Mouse (Mus musculus) heart, embryonic 11.5 days (tissue): ENCODE results near the gene Hexb. TPM values are rescaled to one million over a fixed set of nuclear protein-coding genes. Genes with fewer than 3 reads are reported as not detected.

Source experiments
- ATAC-seq: fragments of 200-750 bp; cut with Nextera tagmentation; replicated peaks from 2 replicates; pipeline ENCODE4 v1.8.0; 2017; ENCODE audit warnings: moderate library complexity; ENCODE audit not compliant: insufficient number of reproducible peaks, low FRiP score, low TSS enrichment
- H3K27ac ChIP-seq: fragments of 300-500 bp; sonication (generic); 2 replicates; pipeline ENCODE4 v1.5.1; 2014; ENCODE audit warnings: mild to moderate bottlenecking, low read depth, low read length
- H3K27me3 ChIP-seq: fragments of 300-500 bp; sonication (generic); 2 replicates; pipeline ENCODE4 v1.6.1; 2014; ENCODE audit warnings: mild to moderate bottlenecking, low read length, mixed read lengths; ENCODE audit not compliant: control insufficient read depth, insufficient read depth
- H3K36me3 ChIP-seq: fragments of 300-500 bp; sonication (generic); 2 replicates; pipeline ENCODE4 v1.6.1; 2014; ENCODE audit warnings: mild to moderate bottlenecking, low read length, moderate library complexity, mixed read lengths; ENCODE audit not compliant: control insufficient read depth, insufficient read depth
- H3K4me1 ChIP-seq: fragments of 300-500 bp; sonication (generic); 2 replicates; pipeline ENCODE4 v1.6.1; 2014; ENCODE audit warnings: low read length; ENCODE audit not compliant: control insufficient read depth, insufficient read depth
- H3K4me2 ChIP-seq: fragments of 300-500 bp; sonication (generic); 2 replicates; pipeline ENCODE4 v1.6.1; 2014; ENCODE audit warnings: mild to moderate bottlenecking, moderate library complexity
- H3K4me3 ChIP-seq: fragments of 300-500 bp; sonication (generic); 2 replicates; pipeline ENCODE4 v1.5.1; 2014; ENCODE audit warnings: low read depth, low read length
- H3K9ac ChIP-seq: fragments of 300-500 bp; sonication (generic); 2 replicates; pipeline ENCODE4 v1.6.1; 2014; ENCODE audit warnings: mild to moderate bottlenecking, low read depth, low read length, moderate library complexity
- H3K9me3 ChIP-seq: fragments of 300-500 bp; sonication (generic); replicated peaks from 2 replicates; pipeline ENCODE4 v1.6.1; 2016; ENCODE audit warnings: low read length; ENCODE audit not compliant: control insufficient read depth
- WGBS: fragments of 180-500 bp; shearing (Covaris S2); extraction: QIAGEN DNeasy Blood & Tissue Kit; methylation state at CpG from one replicate; pipeline ENCODE4 v1.1.7; 2014; ENCODE audit not compliant: insufficient replicate concordance; 5-methylcytosine and 5-hydroxymethylcytosine counted together
- polyA plus RNA-seq: library from polyadenylated mRNA; unstranded; fragments of >200 nt; fragmentation: Nextera tagmentation; extraction: Ambion mirVana; gene quantifications from 2 replicates; pipeline ENCODE4 v1.2.1, GENCODE M21; 2014

Gene Hexb
- polyA plus RNA-seq, 1 experiment from 2014 or later: 32.3 TPM

DNA sequence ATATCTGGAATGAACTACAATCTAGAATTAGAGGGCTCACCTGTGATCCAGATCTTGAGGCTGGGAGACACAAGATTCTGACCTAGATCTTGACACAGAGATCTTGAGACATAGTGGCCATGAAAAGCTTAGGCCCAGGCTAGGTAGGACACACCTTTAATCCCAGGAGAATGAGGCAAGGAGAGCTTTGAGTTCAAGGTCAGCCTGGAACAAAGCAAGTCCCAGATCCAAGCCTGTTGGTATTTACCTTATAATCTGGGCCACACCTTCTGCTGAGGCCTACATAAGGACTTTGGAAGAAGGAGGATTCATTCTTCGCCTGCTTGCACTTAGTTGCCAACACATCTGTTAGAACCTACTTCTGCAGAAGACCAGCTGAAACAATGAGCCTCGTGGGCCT lies 966 bp upstream of the Hexb start:
- ATAC-seq: no peak
- Histone ChIP-seq H3K9ac (no peak overlapping the region), H3K27me3 (no peaks in the 10 kb centered on the region), H3K4me1 (no peaks in the 10 kb centered on the region), H3K36me3 (no peaks in the 10 kb centered on the region), H3K4me2 (no peak overlapping the region; the same call in 1 of the 2 replicates), H3K4me3 (no peak overlapping the region), H3K27ac (no peak overlapping the region), H3K9me3 (no peaks in the 10 kb centered on the region)
- 76% methylated on average over 2 of the region's 2 CpGs for WGBS

DNA sequence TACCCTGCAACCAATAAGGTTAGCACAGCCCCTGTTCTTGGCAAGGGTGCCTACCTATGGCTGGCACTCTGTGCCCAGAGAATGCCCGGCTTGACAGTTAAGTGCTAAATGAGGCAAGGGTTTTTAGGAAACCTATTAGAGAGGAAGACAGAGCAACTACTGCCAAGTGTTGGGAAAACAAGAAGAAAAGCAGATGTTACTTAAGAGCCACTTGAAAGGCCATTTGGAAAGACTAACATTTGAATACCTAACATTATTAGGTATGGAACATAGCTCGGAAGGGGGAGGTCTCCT lies 1.3 kb downstream of the Hexb start:
- H3K4me3 ChIP-seq: no peak overlapping the region
- H3K4me2 ChIP-seq: no peak overlapping the region

DNA sequence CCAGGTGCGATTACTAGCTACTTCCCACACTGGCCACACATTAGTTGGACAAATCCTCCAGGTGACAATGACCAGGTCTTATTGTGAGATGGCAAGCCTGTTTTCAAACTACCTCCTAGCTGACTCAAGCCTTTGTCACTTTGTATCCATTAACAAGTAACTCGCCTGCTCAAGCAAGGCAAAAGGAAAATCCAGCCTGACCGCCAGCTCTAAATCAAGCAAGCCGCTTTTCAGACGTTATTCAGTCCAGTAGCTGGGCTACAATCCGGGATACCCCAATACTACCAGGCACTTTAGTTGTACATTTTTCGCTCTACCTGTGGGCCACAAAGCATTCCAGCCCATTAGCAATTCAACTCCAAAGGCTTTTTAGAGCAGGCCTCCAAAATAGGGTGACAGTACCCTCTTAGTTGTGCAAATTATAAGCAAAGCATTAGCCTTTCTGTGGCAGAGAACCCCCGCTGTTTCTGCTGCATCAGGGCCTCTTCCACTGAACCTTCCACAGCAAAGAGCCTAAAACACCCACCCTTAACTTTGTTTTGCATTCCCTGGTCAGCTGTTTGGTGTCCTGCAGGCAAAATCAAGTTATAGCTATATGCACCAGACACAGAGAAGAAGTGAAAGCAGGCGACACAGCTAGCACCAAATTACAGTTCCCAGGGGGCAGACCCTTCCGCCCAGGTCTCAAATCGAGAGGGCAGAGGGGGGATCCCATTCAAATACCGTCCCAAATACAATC lies 1.8 kb downstream of the Hexb start:
- H3K9ac ChIP-seq: no peak overlapping the region
- H3K9me3 ChIP-seq: no peaks in the 10 kb centered on the region
- no peaks in the 10 kb centered on the region for H3K4me1 ChIP-seq
- no peaks in the 10 kb centered on the region for H3K27me3 ChIP-seq
- 68% methylated on average over 12 of the region's 12 CpGs for WGBS
- no peak overlapping the region for H3K4me2 ChIP-seq
- no peak overlapping the region for H3K27ac ChIP-seq
- H3K36me3 ChIP-seq: no peaks in the 10 kb centered on the region
- H3K4me3 ChIP-seq: no peak overlapping the region
- no peak for ATAC-seq

More for the DNA sequence above, 1.3 kb downstream of the Hexb start:
- Histone ChIP-seq H3K27me3 (no peaks in the 10 kb centered on the region), H3K36me3 (no peaks in the 10 kb centered on the region), H3K4me1 (no peaks in the 10 kb centered on the region), H3K9ac (no peak overlapping the region), H3K9me3 (no peaks in the 10 kb centered on the region), H3K27ac (no peak overlapping the region)
- no peak for ATAC-seq
- 96% methylated on average over 2 of the region's 2 CpGs for WGBS

DNA sequence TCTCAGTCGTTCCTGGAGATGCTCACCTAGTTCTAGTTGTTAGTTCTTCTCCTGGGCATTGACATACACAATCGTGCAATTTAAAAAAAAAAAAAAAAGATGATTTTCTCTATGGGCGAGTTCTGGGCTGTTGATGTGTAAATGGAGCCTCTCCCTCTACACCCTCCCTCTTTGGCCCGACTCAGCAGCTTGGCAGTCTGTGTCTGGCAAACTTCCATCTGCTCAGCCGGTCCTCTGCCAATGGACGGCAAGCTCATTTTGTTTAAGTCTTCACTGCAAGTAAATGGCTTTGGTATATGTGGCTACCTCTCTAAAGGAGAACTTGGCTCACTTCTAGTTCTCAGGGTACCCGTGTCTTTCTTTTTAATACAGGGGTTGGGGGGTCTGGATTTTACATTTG lies 4.7 kb downstream of the Hexb start:
- Histone ChIP-seq H3K27me3 (no peaks in the 10 kb centered on the region), H3K4me3 (no peak overlapping the region), H3K9me3 (no peaks in the 10 kb centered on the region), H3K9ac (no peak overlapping the region), H3K4me2 (no peak overlapping the region), H3K36me3 (no peaks in the 10 kb centered on the region), H3K4me1 (no peaks in the 10 kb centered on the region), H3K27ac (no peak overlapping the region)
- ATAC-seq: no peak
- WGBS: 63% methylated on average over 7 of the region's 7 CpGs

DNA sequence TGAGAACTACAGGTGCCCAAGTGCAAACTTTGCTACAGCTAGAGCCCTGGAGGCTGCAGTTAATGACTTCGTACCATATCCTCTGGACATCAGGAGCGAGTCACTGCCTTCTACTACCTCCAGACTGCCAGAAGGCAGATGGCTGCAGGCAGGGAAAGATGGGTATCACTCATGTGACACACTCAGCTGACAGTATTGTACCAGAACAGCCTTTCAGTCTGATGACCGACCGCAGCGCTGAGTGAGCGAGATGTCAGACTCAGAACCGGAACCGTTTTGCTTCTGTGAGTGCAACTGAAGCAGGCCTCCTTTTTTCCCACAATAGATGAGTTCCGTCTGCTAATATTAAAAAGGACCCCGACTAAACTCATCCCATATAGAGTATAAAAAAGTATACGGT lies 5.5 kb downstream of the Hexb start:
- H3K4me2 ChIP-seq: no peak overlapping the region
- H3K27me3 ChIP-seq: no peaks in the 10 kb centered on the region
- no peak overlapping the region for H3K9ac ChIP-seq
- H3K27ac ChIP-seq: no peak overlapping the region
- H3K9me3 ChIP-seq: no peaks in the 10 kb centered on the region
- no peaks in the 10 kb centered on the region for H3K36me3 ChIP-seq
- no peak for ATAC-seq
- H3K4me3 ChIP-seq: no peak overlapping the region
- H3K4me1 ChIP-seq: no peaks in the 10 kb centered on the region
- 88% methylated on average over 11 of the region's 11 CpGs for WGBS

DNA sequence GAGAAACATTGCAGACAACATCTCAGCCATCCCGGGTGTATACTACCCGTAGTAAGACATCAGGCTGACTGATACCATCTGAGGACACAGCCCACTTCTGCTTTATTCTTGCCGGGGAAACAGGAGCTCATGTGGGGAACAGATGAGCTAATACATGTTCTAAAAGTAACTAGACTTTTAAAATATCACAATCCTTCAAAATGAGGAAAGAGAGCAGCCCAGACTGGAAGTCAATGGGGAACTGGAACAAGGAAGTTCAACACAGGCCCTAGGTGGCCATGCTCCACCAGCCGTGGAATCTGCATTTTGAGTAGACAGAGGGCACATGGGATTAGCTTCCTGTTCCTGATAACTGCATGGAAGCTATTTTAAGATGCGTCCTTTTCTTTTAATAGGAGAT lies 10.5 kb downstream of the Hexb start:
- H3K9ac ChIP-seq: no peak overlapping the region
- H3K4me3 ChIP-seq: no peak overlapping the region
- H3K4me2 ChIP-seq: no peak overlapping the region
- no peaks in the 10 kb centered on the region for H3K27me3 ChIP-seq
- WGBS: 58% methylated on average over 5 of the region's 5 CpGs
- H3K4me1 ChIP-seq: 0 out of 2 replicates have a peak, but pooled peaks cover 6% of the 10 kb centered on the region
- no peak for ATAC-seq
- H3K36me3 ChIP-seq: no peaks in the 10 kb centered on the region
- no peaks in the 10 kb centered on the region for H3K9me3 ChIP-seq
- no peak overlapping the region for H3K27ac ChIP-seq

DNA sequence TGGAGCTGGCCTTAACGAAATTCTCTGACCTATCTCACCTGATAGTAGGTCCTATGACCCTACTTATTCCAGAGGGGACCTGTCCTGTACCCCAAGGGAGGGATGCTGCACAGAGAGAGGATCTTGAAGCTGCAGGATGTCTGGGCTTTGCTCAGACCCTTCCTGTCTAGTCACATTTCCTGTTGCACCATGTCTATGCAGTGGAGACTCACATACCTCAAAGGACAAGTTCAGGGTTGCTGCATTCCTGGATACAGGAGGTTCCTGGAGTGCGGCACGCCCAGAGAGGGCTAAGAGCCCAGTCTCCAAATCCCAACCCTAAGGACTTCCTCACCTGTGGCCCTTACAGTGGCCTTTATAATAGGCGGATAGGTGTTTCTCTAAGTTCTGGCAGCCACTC lies 11.8 kb downstream of the Hexb start:
- H3K4me3 ChIP-seq: no peak overlapping the region
- WGBS: 73% methylated on average over 4 of the region's 4 CpGs
- no peak overlapping the region for H3K27ac ChIP-seq
- H3K9ac ChIP-seq: no peak overlapping the region
- H3K4me1 ChIP-seq: 0 out of 2 replicates have a peak, but pooled peaks cover 6% of the 10 kb centered on the region
- no peak overlapping the region for H3K4me2 ChIP-seq
- ATAC-seq: no peak
- no peaks in the 10 kb centered on the region for H3K9me3 ChIP-seq
- no peaks in the 10 kb centered on the region for H3K36me3 ChIP-seq
- no peaks in the 10 kb centered on the region for H3K27me3 ChIP-seq

DNA sequence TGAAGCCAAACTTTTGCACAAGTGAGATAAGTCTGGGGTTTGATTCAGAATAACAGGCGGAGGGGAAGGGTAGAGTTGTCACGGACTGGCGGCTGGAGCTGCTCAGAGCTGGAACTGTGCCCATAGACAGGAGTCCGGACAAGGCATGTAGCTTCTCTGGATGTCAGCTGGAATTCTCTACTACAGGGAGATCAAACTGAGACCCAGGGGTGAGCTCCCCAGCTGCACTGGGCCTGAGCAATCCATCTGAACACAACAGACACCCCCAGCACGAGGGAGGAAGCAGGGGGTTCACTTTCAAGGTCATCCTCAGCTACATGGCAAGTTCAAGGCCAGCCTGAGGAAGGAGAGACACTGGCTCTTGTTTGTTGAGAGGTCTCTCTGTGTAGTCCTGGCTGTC lies 13.5 kb downstream of the Hexb start:
- ATAC-seq: no peak
- H3K36me3 ChIP-seq: 0 out of 2 replicates have a peak, but pooled peaks cover 3% of the 10 kb centered on the region
- H3K4me2 ChIP-seq: no peak overlapping the region
- H3K4me3 ChIP-seq: no peak overlapping the region
- 0 out of 2 replicates have a peak, but pooled peaks cover 6% of the 10 kb centered on the region for H3K4me1 ChIP-seq
- no peaks in the 10 kb centered on the region for H3K9me3 ChIP-seq
- H3K27me3 ChIP-seq: no peaks in the 10 kb centered on the region
- 56% methylated on average over 5 of the region's 5 CpGs for WGBS
- H3K27ac ChIP-seq: peak overlapping the region; percentile 10; the same call in 1 of the 2 replicates
- H3K9ac ChIP-seq: no peak overlapping the region

DNA sequence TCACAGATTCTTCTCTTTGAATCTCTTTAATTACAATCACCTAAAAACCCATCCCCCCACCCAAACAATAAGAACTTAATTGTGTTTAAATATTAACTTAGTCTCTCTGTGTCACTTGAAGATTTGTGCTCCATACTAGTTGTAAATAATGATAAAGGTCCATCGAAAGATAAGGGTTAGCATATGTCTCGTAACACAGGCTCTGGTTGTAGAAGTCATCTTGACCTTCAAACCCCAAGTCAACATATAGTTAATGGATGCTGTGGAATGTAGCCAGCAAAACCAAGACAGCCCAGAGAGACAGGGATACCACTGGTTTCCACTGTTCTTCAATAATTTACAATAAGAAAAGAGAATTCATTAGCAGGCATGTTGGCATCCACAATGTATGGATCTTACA lies 14.0 kb downstream of the Hexb start:
- ATAC-seq: no peak
- Histone ChIP-seq H3K9me3 (no peaks in the 10 kb centered on the region), H3K27me3 (no peaks in the 10 kb centered on the region), H3K36me3 (0 out of 2 replicates have a peak, but pooled peaks cover 3% of the 10 kb centered on the region), H3K27ac (no peak overlapping the region), H3K4me2 (no peak overlapping the region), H3K4me3 (no peak overlapping the region), H3K9ac (no peak overlapping the region), H3K4me1 (0 out of 2 replicates have a peak, but pooled peaks cover 6% of the 10 kb centered on the region)
- 87% methylated on average over 2 of the region's 2 CpGs for WGBS
